Mouse (Mus musculus) urinary bladder, adult 2 months (tissue): Measurements from ENCODE around the gene Abo. TPM values are rescaled to one million over a fixed set of nuclear protein-coding genes. Genes with fewer than 3 reads are reported as not detected.

Source experiments
- DNase-seq: peaks from one replicate; pipeline ENCODE4 v3.0.0; 2022; ENCODE audit warnings: low spot score
- polyA plus RNA-seq: library from polyadenylated mRNA; depleted of rRNA; stranded (reverse); fragments of >200 nt; gene quantifications from 2 replicates; pipeline ENCODE4 v1.2.3, GENCODE M21; 2012; rRNA removed

The Abo gene
- polyA plus RNA-seq, 1 experiment: not detected

DNA sequence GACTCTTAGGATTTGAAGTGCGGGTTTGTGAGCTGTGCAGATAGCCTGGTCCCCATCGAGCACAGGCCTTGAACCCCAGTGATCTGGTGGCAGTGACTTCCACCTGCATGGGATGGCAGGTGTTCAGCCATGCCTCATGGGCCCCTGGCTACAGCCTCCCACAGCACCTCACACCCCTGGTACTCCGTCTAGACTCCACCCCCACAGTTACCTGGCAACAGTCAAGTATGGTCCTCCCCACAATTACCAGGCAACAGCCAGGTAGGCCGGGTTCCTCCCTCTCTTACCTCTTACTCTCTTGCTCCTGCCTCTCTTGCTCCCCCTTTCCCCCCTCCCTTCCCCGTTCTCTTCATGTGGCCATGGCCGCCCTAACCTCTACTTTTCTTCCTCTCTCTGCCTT, 5.9 kb upstream of the Abo start:
- no peak for DNase-seq

DNA sequence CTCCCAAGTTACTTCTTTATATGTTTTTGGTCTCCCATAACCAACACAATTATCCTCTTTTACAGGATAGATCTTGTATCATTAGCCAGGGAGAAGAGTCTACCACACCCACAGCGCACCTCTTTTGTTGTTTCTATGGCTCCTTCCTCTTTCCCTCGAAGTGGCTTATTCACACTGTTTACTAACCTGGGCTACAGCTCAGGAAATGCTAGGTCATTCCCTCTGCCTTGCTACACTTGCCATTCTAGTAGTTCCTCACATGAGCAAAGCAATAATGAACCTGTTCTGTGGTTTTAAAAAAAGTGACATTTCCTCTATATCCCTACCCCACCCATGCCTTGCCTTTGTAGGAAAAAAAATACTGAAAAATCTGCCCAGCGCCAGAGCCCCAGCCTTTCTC, 1.9 kb downstream of the Abo start:
- DNase-seq: no peak

DNA sequence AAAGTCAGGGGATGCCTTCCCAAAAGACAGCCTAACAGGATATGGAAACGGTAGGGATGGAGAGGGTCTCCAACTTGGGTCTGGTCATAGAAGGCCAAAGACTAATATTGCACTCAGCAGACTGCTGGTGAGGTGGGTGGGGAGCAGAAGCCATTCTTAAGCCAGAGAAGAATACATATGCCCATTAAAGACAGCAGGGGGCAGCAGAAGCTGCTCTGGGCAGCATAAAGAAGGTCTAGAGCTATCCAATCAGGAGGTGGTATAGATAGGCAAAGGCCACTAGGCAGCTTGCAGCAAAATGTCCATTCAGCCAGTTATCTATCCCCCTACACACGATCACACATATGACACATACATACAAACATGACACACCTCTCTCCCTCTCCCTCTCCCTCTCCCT, 17.1 kb downstream of the Abo start:
- no peak for DNase-seq

DNA sequence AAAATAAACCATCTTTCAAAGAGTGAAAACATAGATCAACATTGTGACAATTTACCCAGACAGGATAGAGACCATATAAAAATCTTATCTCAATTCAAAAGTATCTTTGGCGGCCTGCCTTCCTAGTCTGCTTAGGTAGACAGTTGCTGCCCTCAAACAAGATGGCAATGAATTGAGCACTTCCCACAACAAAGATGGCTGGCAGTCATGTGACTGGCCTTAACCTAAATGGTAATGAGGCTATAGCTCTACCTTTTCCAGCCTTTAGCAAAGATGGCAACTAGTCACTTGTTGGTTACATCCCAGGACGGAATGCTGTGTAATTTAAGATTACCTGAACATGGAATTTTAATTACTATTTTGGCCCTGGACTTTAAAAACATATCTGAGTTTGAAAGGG, 32.3 kb downstream of the Abo start:
- DNase-seq: no peak

DNA sequence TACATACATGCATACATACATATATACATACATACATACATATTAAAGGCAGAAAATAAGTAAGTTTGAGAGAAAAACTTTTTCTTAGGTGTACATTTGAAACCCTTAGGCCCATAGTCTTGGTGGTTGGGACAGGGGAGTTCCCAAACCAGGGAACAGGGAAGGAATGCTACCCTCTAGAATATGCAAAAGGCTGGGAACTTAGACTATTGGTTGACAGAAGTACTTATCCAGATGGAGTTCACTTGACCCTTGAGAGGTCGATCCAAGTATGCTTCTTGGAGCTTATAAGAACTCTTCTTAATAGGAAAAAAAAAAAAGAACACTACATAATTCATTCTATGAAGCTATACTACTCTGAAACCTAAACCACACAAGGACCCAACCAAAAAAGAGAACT, 36.7 kb downstream of the Abo start:
- DNase-seq: no peak

DNA sequence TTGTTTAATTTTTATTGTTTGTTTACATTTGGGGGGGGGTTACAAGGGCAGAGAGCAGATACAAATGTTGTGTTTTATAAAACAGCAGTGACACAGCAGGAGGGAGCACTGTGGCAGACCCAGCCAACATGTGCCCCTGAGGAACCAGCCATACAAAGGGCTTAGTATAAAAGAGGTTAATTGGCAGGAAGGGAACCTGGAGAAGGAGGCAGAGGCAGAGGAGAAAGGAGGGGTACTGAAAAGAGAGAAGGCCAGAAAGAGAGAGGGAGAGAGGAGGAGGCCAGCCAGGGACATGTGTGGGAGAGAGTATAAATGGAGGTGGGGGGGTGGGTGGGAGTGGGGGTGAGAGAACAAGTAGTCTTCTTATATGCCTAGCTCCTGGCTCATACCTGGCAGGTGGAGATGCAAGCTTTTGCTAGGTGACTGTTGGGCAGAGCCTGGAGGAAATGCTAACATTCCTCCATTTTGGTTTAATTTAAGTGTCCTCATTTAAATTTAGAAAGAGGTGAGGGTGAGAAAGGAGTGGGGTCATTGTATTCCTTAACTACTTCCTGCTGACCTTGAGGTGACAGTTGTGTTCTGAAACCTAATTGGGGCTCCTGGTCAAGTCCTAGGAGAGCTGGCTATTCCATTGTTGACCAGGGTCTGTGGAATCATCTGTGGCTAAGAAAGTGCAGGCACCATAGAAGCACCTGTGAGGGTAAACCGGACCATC, 37.4 kb downstream of the Abo start:
- no peak for DNase-seq

Other genes starting within 250 kb of the Abo start
- 11.5 and 12.5 TPM in 2 replicates for gene Fam69b, start 236.5 kb downstream of the Abo start, polyA plus RNA-seq
- gene Lcn4, start 193.7 kb downstream of the Abo start, polyA plus RNA-seq: not detected in 2 replicates
- 15.7 and 16.3 TPM in 2 replicates for gene Surf6, start 37.9 kb upstream of the Abo start, polyA plus RNA-seq
- 28.6 and 32.5 TPM in 2 replicates for gene Med22, start 45.7 kb upstream of the Abo start, polyA plus RNA-seq
- gene Rpl7a, start 45.8 kb upstream of the Abo start, polyA plus RNA-seq: 1,359 and 1,515 TPM in 2 replicates
- gene Surf2, start 51.4 kb upstream of the Abo start, polyA plus RNA-seq: 43.1 and 48.2 TPM in 2 replicates
- gene Surf1, start 51.6 kb upstream of the Abo start, polyA plus RNA-seq: 92.5 and 103 TPM in 2 replicates
- 131 and 132 TPM in 2 replicates for gene Surf4, start 68.9 kb upstream of the Abo start, polyA plus RNA-seq
- gene Stkld1, start 69.1 kb upstream of the Abo start, polyA plus RNA-seq: 0.24 and 0.28 TPM in 2 replicates
- gene Rexo4, start 99.4 kb upstream of the Abo start, polyA plus RNA-seq: 33.6 TPM in 2 replicates
- 0.08 and 0.13 TPM in 2 replicates for gene Adamts13, start 108.4 kb upstream of the Abo start, polyA plus RNA-seq
- 48.0 and 48.9 TPM in 2 replicates for gene Cacfd1, start 144.9 kb upstream of the Abo start, polyA plus RNA-seq
- 2.2 and 2.8 TPM in 2 replicates for gene Slc2a6, start 163.0 kb upstream of the Abo start, polyA plus RNA-seq
- gene Mymk, start 207.2 kb upstream of the Abo start, polyA plus RNA-seq: not detected in 2 replicates
- gene Adamtsl2, start 214.4 kb upstream of the Abo start, polyA plus RNA-seq: 3.1 and 5.1 TPM in 2 replicates